Comparison of ENCODE assay signal across 8 mouse cellular contexts in the genomic region with DNA sequence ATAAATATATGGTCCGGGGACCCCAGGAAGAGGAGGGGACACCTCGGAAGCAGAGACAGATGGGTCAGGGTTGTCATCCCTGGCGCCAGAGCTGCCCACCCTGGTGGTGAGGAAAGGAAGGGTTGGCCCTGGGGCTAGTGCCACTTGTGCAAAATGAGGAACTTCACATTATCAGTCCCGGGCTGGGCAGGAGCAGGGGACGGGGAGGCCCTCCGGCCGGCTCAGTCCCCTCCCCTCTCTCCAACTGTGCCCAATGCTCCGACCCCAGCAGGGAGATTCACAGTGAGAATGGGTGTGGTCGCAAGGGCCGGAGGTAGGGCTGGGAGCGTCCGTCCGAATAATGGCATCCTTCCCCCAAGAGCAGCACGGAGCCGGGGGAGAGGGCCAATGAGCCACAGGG. TPM values are rescaled to one million over a fixed set of nuclear protein-coding genes. Genes with fewer than 3 reads are reported as not detected.
DNase-seq lines count a peak whose midpoint lies in the region; ATAC-seq and TF ChIP-seq lines count a peak whose summit lies in the region.

No protein-coding gene starts in this region.

- H3K4me3 ChIP-seq in forebrain, embryonic 10.5 days, result peak overlapping the region; percentile 57; the same call in 1 of the 2 replicates
- no peak overlapping the region for H3K4me3 ChIP-seq in forebrain, embryonic 15.5 days
- peak overlapping the region; percentile 48; the same call in 1 of the 2 replicates for H3K4me3 ChIP-seq in midbrain, embryonic 13.5 days (replicated peaks)
- no peak overlapping the region for H3K4me3 ChIP-seq in midbrain, embryonic 15.5 days
- peak overlapping the region; percentile 67 for H3K4me3 ChIP-seq in intestine, postnatal 0 days (ENCODE audit: low read depth, low read length)
- peak overlapping the region; percentile 85 for H3K4me3 ChIP-seq in stomach, embryonic 14.5 days (ENCODE audit: low read depth, low read length)

- no peak overlapping the region for H3K27ac ChIP-seq in forebrain, embryonic 10.5 days
- H3K27ac ChIP-seq in forebrain, embryonic 15.5 days (replicated peaks), result no peak overlapping the region
- no peak overlapping the region for H3K27ac ChIP-seq in midbrain, embryonic 13.5 days
- no peak overlapping the region for H3K27ac ChIP-seq in midbrain, embryonic 15.5 days
- H3K27ac ChIP-seq in intestine, postnatal 0 days (ENCODE audit: low read depth, low read length), result no peak overlapping the region; the same call in 1 of the 2 replicates
- peak overlapping the region; percentile 98 for H3K27ac ChIP-seq in stomach, embryonic 14.5 days (ENCODE audit: low read length)

- peaks cover 41% of the 10 kb centered on the region for H3K36me3 ChIP-seq in forebrain, embryonic 10.5 days (replicated peaks)
- peaks cover 12% of the 10 kb centered on the region; the same call in 1 of the 2 replicates for H3K36me3 ChIP-seq in forebrain, embryonic 15.5 days
- peaks cover 34% of the 10 kb centered on the region for H3K36me3 ChIP-seq in midbrain, embryonic 13.5 days
- H3K36me3 ChIP-seq in midbrain, embryonic 15.5 days (replicated peaks), result peaks cover 8% of the 10 kb centered on the region; the same call in 1 of the 2 replicates
- peaks cover 39% of the 10 kb centered on the region for H3K36me3 ChIP-seq in intestine, postnatal 0 days (ENCODE audit: control insufficient read depth, insufficient read depth)
- peaks cover 54% of the 10 kb centered on the region for H3K36me3 ChIP-seq in stomach, embryonic 14.5 days (ENCODE audit: control insufficient read depth, insufficient read depth, low read length)

- no peak for ATAC-seq in forebrain, embryonic 15.5 days (replicated peaks)
- no peak for ATAC-seq in midbrain, embryonic 13.5 days
- ATAC-seq in midbrain, embryonic 15.5 days (replicated peaks), result no peak
- no peak for ATAC-seq in intestine, postnatal 0 days
- ATAC-seq in stomach, embryonic 14.5 days (ENCODE audit: insufficient number of reproducible peaks, insufficient read depth, low FRiP score, low read depth), result no peak

- no peak overlapping the region for H3K9ac ChIP-seq in forebrain, embryonic 15.5 days (replicated peaks)
- H3K9ac ChIP-seq in midbrain, embryonic 13.5 days (replicated peaks), result no peak overlapping the region
- H3K9ac ChIP-seq in midbrain, embryonic 15.5 days, result no peak overlapping the region
- peak overlapping the region; percentile 38; the same call in 1 of the 2 replicates for H3K9ac ChIP-seq in intestine, postnatal 0 days (ENCODE audit: low read depth, low read length)
- H3K9ac ChIP-seq in stomach, embryonic 14.5 days (replicated peaks; ENCODE audit: low read depth, low read length), result peak overlapping the region; percentile 97

- H3K27me3 ChIP-seq in forebrain, embryonic 10.5 days (ENCODE audit: poor library complexity, severe bottlenecking), result peaks cover 76% of the 10 kb centered on the region
- peaks cover 63% of the 10 kb centered on the region for H3K27me3 ChIP-seq in forebrain, embryonic 15.5 days
- H3K27me3 ChIP-seq in midbrain, embryonic 13.5 days, result peaks cover 72% of the 10 kb centered on the region
- H3K27me3 ChIP-seq in midbrain, embryonic 15.5 days (replicated peaks), result peaks cover 67% of the 10 kb centered on the region
- H3K27me3 ChIP-seq in intestine, postnatal 0 days (replicated peaks; ENCODE audit: control insufficient read depth, insufficient read depth, low read length), result peaks cover 34% of the 10 kb centered on the region
- H3K27me3 ChIP-seq in stomach, embryonic 14.5 days (ENCODE audit: control insufficient read depth, insufficient read depth, low read length), result no peaks in the 10 kb centered on the region

- H3K4me2 ChIP-seq in forebrain, embryonic 15.5 days (replicated peaks), result no peak overlapping the region
- no peak overlapping the region for H3K4me2 ChIP-seq in midbrain, embryonic 13.5 days (replicated peaks)
- no peak overlapping the region for H3K4me2 ChIP-seq in midbrain, embryonic 15.5 days
- peak overlapping the region; percentile 91 for H3K4me2 ChIP-seq in intestine, postnatal 0 days (replicated peaks; ENCODE audit: low read depth)
- peak overlapping the region; percentile 63 for H3K4me2 ChIP-seq in stomach, embryonic 14.5 days (replicated peaks; ENCODE audit: low read depth, low read length)

- WGBS in forebrain, embryonic 10.5 days, result 17% methylated on average over 15 of the region's 15 CpGs
- 15% methylated on average over 15 of the region's 15 CpGs for WGBS in forebrain, embryonic 15.5 days
- 15% methylated on average over 13 of the region's 15 CpGs for WGBS in midbrain, embryonic 13.5 days
- WGBS in midbrain, embryonic 15.5 days, result 20% methylated on average over 15 of the region's 15 CpGs
- 27% methylated on average over 15 of the region's 15 CpGs for WGBS in intestine, postnatal 0 days
- WGBS in stomach, embryonic 14.5 days, result 22% methylated on average over 15 of the region's 15 CpGs

- TF ChIP-seq CTCF in intestine, postnatal 0 days (IDR thresholded peaks at IDR 0.05; ENCODE audit: low read depth), result peak; percentile 44

- H3K9me3 ChIP-seq in forebrain, embryonic 10.5 days, result no peaks in the 10 kb centered on the region
- H3K9me3 ChIP-seq in forebrain, embryonic 15.5 days, result no peaks in the 10 kb centered on the region
- H3K9me3 ChIP-seq in midbrain, embryonic 13.5 days, result no peaks in the 10 kb centered on the region
- no peaks in the 10 kb centered on the region for H3K9me3 ChIP-seq in midbrain, embryonic 15.5 days
- H3K9me3 ChIP-seq in intestine, postnatal 0 days (ENCODE audit: control insufficient read depth), result no peaks in the 10 kb centered on the region
- no peaks in the 10 kb centered on the region for H3K9me3 ChIP-seq in stomach, embryonic 14.5 days (ENCODE audit: control insufficient read depth, low read depth, low read length)

- no peak for DNase-seq in forebrain, embryonic 10.5 days (ENCODE audit: extremely low spot score, low spot score)
- no peak for DNase-seq in cerebellum, postnatal 25 days
- DNase-seq in gastrocnemius, postnatal 25 days, result no peak

- H3K4me1 ChIP-seq in forebrain, embryonic 10.5 days, result peaks cover 52% of the 10 kb centered on the region
- H3K4me1 ChIP-seq in forebrain, embryonic 15.5 days, result peaks cover 46% of the 10 kb centered on the region
- H3K4me1 ChIP-seq in midbrain, embryonic 13.5 days (replicated peaks), result peaks cover 44% of the 10 kb centered on the region
- peaks cover 45% of the 10 kb centered on the region for H3K4me1 ChIP-seq in midbrain, embryonic 15.5 days
- peaks cover 4% of the 10 kb centered on the region for H3K4me1 ChIP-seq in intestine, postnatal 0 days (replicated peaks; ENCODE audit: control insufficient read depth, insufficient read depth, low read length)
- H3K4me1 ChIP-seq in stomach, embryonic 14.5 days (ENCODE audit: control insufficient read depth, insufficient read depth, low read length), result peaks cover 44% of the 10 kb centered on the region

RNA-seq across cellular contexts. Expression of a gene that starts 4.6 kb away (rescaled TPM):
- polyA plus RNA-seq in forebrain, embryonic 10.5 days (2016; fragmentation: Nextera tagmentation; extraction: Ambion mirVana), result 0.12 and 0.21 TPM in 2 replicates
- 2.1 and 2.2 TPM in 2 replicates for polyA plus RNA-seq in forebrain, embryonic 15.5 days (2015; fragmentation: Nextera tagmentation; extraction: Ambion mirVana)
- 1.2 and 2.4 TPM in 2 replicates for polyA plus RNA-seq in midbrain, embryonic 13.5 days (2015; fragmentation: Nextera tagmentation; extraction: Ambion mirVana)
- 2.8 and 3.2 TPM in 2 replicates for polyA plus RNA-seq in midbrain, embryonic 15.5 days (2015; fragmentation: Nextera tagmentation; extraction: Ambion mirVana)
- polyA plus RNA-seq in intestine, postnatal 0 days (2015; fragmentation: Nextera tagmentation; extraction: Ambion mirVana), result 8.6 and 8.8 TPM in 2 replicates
- 13.8 and 16.9 TPM in 2 replicates for polyA plus RNA-seq in stomach, embryonic 14.5 days (2014; fragmentation: Nextera tagmentation; extraction: Ambion mirVana)
- total RNA-seq in gastrocnemius, postnatal 25 days (2021), result 1 to 10 TPM; 5.7 to 5.9 TPM

RNA-seq across cellular contexts. Expression of a gene that starts 13.9 kb away (rescaled TPM):
- polyA plus RNA-seq in forebrain, embryonic 10.5 days (2016; fragmentation: Nextera tagmentation; extraction: Ambion mirVana), result 33.6 and 34.0 TPM in 2 replicates
- 15.4 and 21.6 TPM in 2 replicates for polyA plus RNA-seq in forebrain, embryonic 15.5 days (2015; fragmentation: Nextera tagmentation; extraction: Ambion mirVana)
- 19.8 and 22.4 TPM in 2 replicates for polyA plus RNA-seq in midbrain, embryonic 13.5 days (2015; fragmentation: Nextera tagmentation; extraction: Ambion mirVana)
- 15.4 and 18.3 TPM in 2 replicates for polyA plus RNA-seq in midbrain, embryonic 15.5 days (2015; fragmentation: Nextera tagmentation; extraction: Ambion mirVana)
- polyA plus RNA-seq in intestine, postnatal 0 days (2015; fragmentation: Nextera tagmentation; extraction: Ambion mirVana), result 21.6 and 22.4 TPM in 2 replicates
- 26.7 and 29.1 TPM in 2 replicates for polyA plus RNA-seq in stomach, embryonic 14.5 days (2014; fragmentation: Nextera tagmentation; extraction: Ambion mirVana)
- 1 to 10 TPM; 2.8 to 3.3 TPM for total RNA-seq in gastrocnemius, postnatal 25 days (2021)

RNA-seq across cellular contexts. Expression of a gene that starts 26.3 kb away (rescaled TPM):
- 29.5 TPM in 2 replicates for polyA plus RNA-seq in forebrain, embryonic 10.5 days (2016; fragmentation: Nextera tagmentation; extraction: Ambion mirVana)
- polyA plus RNA-seq in forebrain, embryonic 15.5 days (2015; fragmentation: Nextera tagmentation; extraction: Ambion mirVana), result 14.8 and 16.2 TPM in 2 replicates
- 14.9 and 15.4 TPM in 2 replicates for polyA plus RNA-seq in midbrain, embryonic 13.5 days (2015; fragmentation: Nextera tagmentation; extraction: Ambion mirVana)
- polyA plus RNA-seq in midbrain, embryonic 15.5 days (2015; fragmentation: Nextera tagmentation; extraction: Ambion mirVana), result 13.1 and 14.0 TPM in 2 replicates
- 11.3 and 12.3 TPM in 2 replicates for polyA plus RNA-seq in intestine, postnatal 0 days (2015; fragmentation: Nextera tagmentation; extraction: Ambion mirVana)
- polyA plus RNA-seq in stomach, embryonic 14.5 days (2014; fragmentation: Nextera tagmentation; extraction: Ambion mirVana), result 20.1 and 20.5 TPM in 2 replicates
- total RNA-seq in gastrocnemius, postnatal 25 days (2021), result 1 to 10 TPM; 5.6 to 5.8 TPM

RNA-seq across cellular contexts. Expression of a gene that starts 28.8 kb away (rescaled TPM):
- polyA plus RNA-seq in forebrain, embryonic 10.5 days (2016; fragmentation: Nextera tagmentation; extraction: Ambion mirVana), result 1.1 and 1.3 TPM in 2 replicates
- polyA plus RNA-seq in forebrain, embryonic 15.5 days (2015; fragmentation: Nextera tagmentation; extraction: Ambion mirVana), result 5.6 and 6.9 TPM in 2 replicates
- 12.4 and 12.7 TPM in 2 replicates for polyA plus RNA-seq in midbrain, embryonic 13.5 days (2015; fragmentation: Nextera tagmentation; extraction: Ambion mirVana)
- 15.7 and 18.3 TPM in 2 replicates for polyA plus RNA-seq in midbrain, embryonic 15.5 days (2015; fragmentation: Nextera tagmentation; extraction: Ambion mirVana)
- 1.5 and 1.8 TPM in 2 replicates for polyA plus RNA-seq in intestine, postnatal 0 days (2015; fragmentation: Nextera tagmentation; extraction: Ambion mirVana)
- 0.88 and 1.7 TPM in 2 replicates for polyA plus RNA-seq in stomach, embryonic 14.5 days (2014; fragmentation: Nextera tagmentation; extraction: Ambion mirVana)
- total RNA-seq in gastrocnemius, postnatal 25 days (2021), result 1 to 10 TPM in 1 of 2 experiments, under 1 TPM in 1; 1.00 to 1.7 TPM

Comparison
In these comparisons a context has a peak if more than half of its experiments do, and no peak if none do; other contexts are left out.
1. H3K4me3 ChIP-seq: peak in forebrain, embryonic 10.5 days (single experiment), midbrain, embryonic 13.5 days (single experiment), intestine, postnatal 0 days (single experiment) and stomach, embryonic 14.5 days (single experiment); none in forebrain, embryonic 15.5 days (single experiment) and midbrain, embryonic 15.5 days (single experiment).
2. H3K4me2 ChIP-seq: peak in intestine, postnatal 0 days (single experiment) and stomach, embryonic 14.5 days (single experiment); none in forebrain, embryonic 15.5 days (single experiment), midbrain, embryonic 13.5 days (single experiment) and midbrain, embryonic 15.5 days (single experiment).
3. H3K9ac ChIP-seq: peak in intestine, postnatal 0 days (single experiment) and stomach, embryonic 14.5 days (single experiment); none in forebrain, embryonic 15.5 days (single experiment), midbrain, embryonic 13.5 days (single experiment) and midbrain, embryonic 15.5 days (single experiment).